Mouse (Mus musculus): ENCODE data around the gene Rpap3. TPM values are rescaled to one million over a fixed set of nuclear protein-coding genes. Genes with fewer than 3 reads are reported as not detected.
A peak's percentile ranks its signal among the peaks of the same experiment; 100 is the strongest.
"Not testable (repeated sequence)": the region's sequence is repeated elsewhere in the genome, so short reads cannot be mapped to it uniquely, and the experiment has no call there.

Gene Rpap3
- polyA plus RNA-seq, 1 experiment from 2014 or later: 32.8 TPM

GRCm38 (mm10) chr15:97677341-97677740 is 28.3 kb downstream of the Rpap3 start:
- 95% methylated on average over 3 of the region's 3 CpGs for WGBS
- Histone ChIP-seq H3K27me3 (no peaks in the 10 kb centered on the region), H3K27ac (no peak overlapping the region), H3K36me3 (peaks cover 72% of the 10 kb centered on the region), H3K9ac (replicated peaks) (no peak overlapping the region), H3K9me3 (no peaks in the 10 kb centered on the region), H3K4me3 (replicated peaks) (no peak overlapping the region), H3K4me1 (replicated peaks) (peaks cover 11% of the 10 kb centered on the region), H3K4me2 (replicated peaks) (no peak overlapping the region)
- no peak for ATAC-seq

GRCm38 (mm10) chr15:97675927-97676326 is 29.7 kb downstream of the Rpap3 start:
- H3K27me3 ChIP-seq: no peaks in the 10 kb centered on the region
- no peak for ATAC-seq
- H3K4me2 ChIP-seq (replicated peaks): no peak overlapping the region
- H3K36me3 ChIP-seq: peaks cover 59% of the 10 kb centered on the region
- peaks cover 21% of the 10 kb centered on the region for H3K4me1 ChIP-seq (replicated peaks)
- WGBS: 95% methylated on average over 13 of the region's 13 CpGs
- H3K9ac ChIP-seq (replicated peaks): no peak overlapping the region
- no peaks in the 10 kb centered on the region for H3K9me3 ChIP-seq
- no peak overlapping the region for H3K4me3 ChIP-seq (replicated peaks)
- no peak overlapping the region for H3K27ac ChIP-seq

GRCm38 (mm10) chr15:97674423-97674822 is 31.2 kb downstream of the Rpap3 start:
- WGBS: 91% methylated on average over 4 of the region's 4 CpGs
- Histone ChIP-seq H3K9me3 (no peaks in the 10 kb centered on the region), H3K4me2 (replicated peaks) (no peak overlapping the region), H3K9ac (replicated peaks) (no peak overlapping the region), H3K27ac (no peak overlapping the region), H3K4me1 (replicated peaks) (peaks cover 18% of the 10 kb centered on the region), H3K4me3 (replicated peaks) (no peak overlapping the region), H3K27me3 (no peaks in the 10 kb centered on the region), H3K36me3 (peaks cover 49% of the 10 kb centered on the region)
- ATAC-seq: no peak

- H3K27ac ChIP-seq: no peak overlapping the region
- no peaks in the 10 kb centered on the region for H3K9me3 ChIP-seq
- H3K4me1 ChIP-seq (replicated peaks): peaks cover 18% of the 10 kb centered on the region
- H3K9ac ChIP-seq (replicated peaks): no peak overlapping the region
- H3K36me3 ChIP-seq: peaks cover 46% of the 10 kb centered on the region
- H3K27me3 ChIP-seq: no peaks in the 10 kb centered on the region
- no peak overlapping the region for H3K4me2 ChIP-seq (replicated peaks)
- H3K4me3 ChIP-seq (replicated peaks): no peak overlapping the region
- ATAC-seq: no peak
- WGBS: 96% methylated on average over 7 of the region's 7 CpGs
Measured at GRCm38 (mm10) chr15:97673256-97674000, 32.2 kb downstream of the Rpap3 start.

GRCm38 (mm10) chr15:97672211-97672765 is 33.3 kb downstream of the Rpap3 start:
- Histone ChIP-seq H3K4me3 (replicated peaks) (no peak overlapping the region), H3K27ac (peak overlapping the region; percentile 81), H3K4me1 (replicated peaks) (peaks cover 21% of the 10 kb centered on the region), H3K27me3 (no peaks in the 10 kb centered on the region), H3K9me3 (no peaks in the 10 kb centered on the region), H3K4me2 (replicated peaks) (no peak overlapping the region), H3K9ac (replicated peaks) (no peak overlapping the region), H3K36me3 (peaks cover 35% of the 10 kb centered on the region)
- ATAC-seq: peak; percentile 87
- 51% methylated on average over 9 of the region's 9 CpGs for WGBS

GRCm38 (mm10) chr15:97670554-97670953 is 35.1 kb downstream of the Rpap3 start:
- Histone ChIP-seq H3K9me3 (no peaks in the 10 kb centered on the region), H3K4me2 (replicated peaks) (no peak overlapping the region), H3K27me3 (no peaks in the 10 kb centered on the region), H3K27ac (no peak overlapping the region), H3K9ac (replicated peaks) (no peak overlapping the region), H3K36me3 (peaks cover 17% of the 10 kb centered on the region), H3K4me3 (replicated peaks) (no peak overlapping the region), H3K4me1 (replicated peaks) (peaks cover 21% of the 10 kb centered on the region)
- no peak for ATAC-seq
- 83% methylated on average over 6 of the region's 6 CpGs for WGBS

GRCm38 (mm10) chr15:97668158-97668877 is 37.3 kb downstream of the Rpap3 start:
- not testable (repeated sequence) for ATAC-seq; H3K4me2 ChIP-seq (replicated peaks); H3K36me3 ChIP-seq; H3K9me3 ChIP-seq; H3K27me3 ChIP-seq; H3K9ac ChIP-seq (replicated peaks); H3K4me3 ChIP-seq (replicated peaks)
- Histone ChIP-seq H3K27ac (peak overlapping the region; percentile 37), H3K4me1 (replicated peaks) (peaks cover 18% of the 10 kb centered on the region)
- WGBS: 60% methylated on average over 17 of the region's 17 CpGs

- no peak overlapping the region for H3K4me3 ChIP-seq (replicated peaks)
- no peaks in the 10 kb centered on the region for H3K27me3 ChIP-seq
- no peaks in the 10 kb centered on the region for H3K9me3 ChIP-seq
- peak overlapping the region; percentile 37 for H3K27ac ChIP-seq
- ATAC-seq: no peak
- no peaks in the 10 kb centered on the region for H3K36me3 ChIP-seq
- H3K4me1 ChIP-seq (replicated peaks): peaks cover 13% of the 10 kb centered on the region
- no peak overlapping the region; the same call in 1 of the 2 replicates for H3K4me2 ChIP-seq (replicated peaks)
- WGBS: 24% methylated on average over 7 of the region's 7 CpGs
- no peak overlapping the region for H3K9ac ChIP-seq (replicated peaks)
Measured at GRCm38 (mm10) chr15:97667437-97667836, 38.2 kb downstream of the Rpap3 start.

GRCm38 (mm10) chr15:97666457-97666770 is 39.2 kb downstream of the Rpap3 start:
- H3K9ac ChIP-seq (replicated peaks): no peak overlapping the region
- H3K9me3 ChIP-seq: no peaks in the 10 kb centered on the region
- peaks cover 3% of the 10 kb centered on the region; the same call in 1 of the 2 replicates for H3K27me3 ChIP-seq
- H3K27ac ChIP-seq: no peak overlapping the region
- ATAC-seq: no peak
- H3K4me2 ChIP-seq (replicated peaks): no peak overlapping the region
- H3K4me3 ChIP-seq (replicated peaks): no peak overlapping the region
- H3K36me3 ChIP-seq: no peaks in the 10 kb centered on the region
- H3K4me1 ChIP-seq (replicated peaks): 0 out of 2 replicates have a peak, but pooled peaks cover 2% of the 10 kb centered on the region
- 96% methylated on average over 10 of the region's 10 CpGs for WGBS

GRCm38 (mm10) chr15:97665770-97666456 is 39.7 kb downstream of the Rpap3 start:
- 0 out of 2 replicates have a peak, but pooled peaks cover 2% of the 10 kb centered on the region for H3K4me1 ChIP-seq (replicated peaks)
- H3K4me3 ChIP-seq (replicated peaks): no peak overlapping the region
- H3K9me3 ChIP-seq: no peaks in the 10 kb centered on the region
- WGBS: 72% methylated on average over 25 of the region's 25 CpGs
- H3K27ac ChIP-seq: no peak overlapping the region
- no peak for ATAC-seq
- no peaks in the 10 kb centered on the region for H3K36me3 ChIP-seq
- peaks cover 8% of the 10 kb centered on the region for H3K27me3 ChIP-seq
- H3K4me2 ChIP-seq (replicated peaks): no peak overlapping the region
- H3K9ac ChIP-seq (replicated peaks): no peak overlapping the region

GRCm38 (mm10) chr15:97664981-97665668 is 40.5 kb downstream of the Rpap3 start:
- WGBS: 65% methylated on average over 16 of the region's 16 CpGs
- H3K4me1 ChIP-seq (replicated peaks): 0 out of 2 replicates have a peak, but pooled peaks cover 2% of the 10 kb centered on the region
- no peaks in the 10 kb centered on the region for H3K9me3 ChIP-seq
- H3K36me3 ChIP-seq: no peaks in the 10 kb centered on the region
- H3K4me2 ChIP-seq (replicated peaks): no peak overlapping the region
- no peak for ATAC-seq
- H3K27ac ChIP-seq: no peak overlapping the region
- H3K4me3 ChIP-seq (replicated peaks): no peak overlapping the region
- H3K27me3 ChIP-seq: peaks cover 15% of the 10 kb centered on the region
- H3K9ac ChIP-seq (replicated peaks): no peak overlapping the region

Data from midbrain, embryonic 13.5 days (tissue).